Mouse (Mus musculus) adrenal gland, adult (tissue): ENCODE measurements around the gene Ndufv2.

Experiments used
- DNase-seq, 2 experiments: peaks; one replicate each; pipeline ENCODE4 v3.0.0; 2022 to 2023; ENCODE audit warnings: low spot score in 1 of 2; ENCODE audit not compliant: inconsistent age in 2 of 2

Gene Ndufv2

GRCm38 (mm10) chr17:66101380-66102330 lies at the start of gene Ndufv2:
Gene Ndufv2 (minus strand): TSS chr17:66101559.
- peak; percentile 93 to 97 for DNase-seq

- no peak for DNase-seq
Measured at GRCm38 (mm10) chr17:66131212-66131611, 29.9 kb upstream of the Ndufv2 start.

DNA sequence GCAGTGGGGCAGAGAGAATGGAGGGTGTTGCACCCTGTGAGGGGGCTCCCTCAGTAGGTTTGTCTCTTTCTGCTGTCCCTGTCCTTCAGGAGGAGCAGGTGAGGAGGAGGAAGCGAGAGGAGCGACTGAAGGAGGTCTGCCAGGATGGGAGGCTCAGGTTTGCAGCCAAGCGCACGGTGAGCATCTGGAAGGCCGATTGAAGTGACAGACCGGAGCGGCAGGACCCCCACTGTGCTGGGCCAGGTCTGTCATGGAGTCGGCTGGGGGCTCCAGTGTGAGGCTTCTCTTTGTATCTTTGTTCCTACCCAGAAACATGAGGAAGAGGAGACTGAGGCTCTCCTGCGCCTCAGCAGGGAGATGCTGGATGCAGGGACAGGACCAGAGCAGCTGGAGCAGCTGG lies 29.0 kb upstream of the Ndufv2 start:
- no peak for DNase-seq

DNA sequence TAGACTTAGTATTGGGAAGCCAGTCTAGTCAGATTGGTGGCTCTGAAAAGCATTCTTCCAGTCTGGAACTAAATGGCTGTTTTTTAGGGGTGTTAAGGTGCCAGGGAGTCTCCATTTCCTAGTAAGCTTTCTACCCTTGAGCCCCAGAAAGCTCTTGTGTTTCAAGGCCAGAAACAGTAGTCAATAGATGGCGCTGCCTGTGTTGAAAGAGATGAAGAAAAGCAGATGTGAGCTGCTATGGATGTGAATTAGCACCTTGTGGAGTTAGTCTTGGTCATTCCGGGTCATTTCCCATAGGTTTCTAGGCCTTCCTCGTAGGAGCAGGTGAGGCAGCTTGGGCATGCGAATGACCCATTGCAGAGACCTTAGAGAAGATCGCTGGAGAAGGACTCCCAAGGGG lies 23.9 kb upstream of the Ndufv2 start:
- DNase-seq, result no peak

GRCm38 (mm10) chr17:66123816-66124610 lies 22.7 kb upstream of the Ndufv2 start:
- no peak for DNase-seq

- peak; percentile 93 to 98 for DNase-seq
Measured at GRCm38 (mm10) chr17:66123066-66123815, 21.9 kb upstream of the Ndufv2 start, which contains the start of gene Ddx11. Gene Ddx11 (plus strand): TSS chr17:66123520.

DNA sequence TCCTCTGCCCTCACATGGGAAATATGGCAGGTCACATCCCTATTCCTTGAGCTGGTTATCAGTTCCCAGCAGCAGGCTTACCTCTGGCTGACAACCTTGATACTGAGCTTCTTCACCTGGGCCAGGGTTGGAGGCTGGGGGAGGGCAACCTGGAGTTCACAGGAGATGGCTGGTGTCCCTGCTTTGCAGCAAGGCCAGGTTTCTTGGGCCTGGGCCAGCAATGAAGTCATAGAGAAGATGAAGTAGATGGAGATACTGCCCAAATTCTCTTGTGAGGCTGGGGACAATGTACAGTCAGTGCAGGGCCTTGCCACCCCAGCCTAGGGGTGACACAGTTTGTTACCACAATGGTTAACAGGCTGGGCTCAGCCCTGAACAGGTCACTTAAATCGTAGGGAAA lies 19.3 kb upstream of the Ndufv2 start:
- DNase-seq, result peak in 1 of 2 experiments; percentile 47

DNA sequence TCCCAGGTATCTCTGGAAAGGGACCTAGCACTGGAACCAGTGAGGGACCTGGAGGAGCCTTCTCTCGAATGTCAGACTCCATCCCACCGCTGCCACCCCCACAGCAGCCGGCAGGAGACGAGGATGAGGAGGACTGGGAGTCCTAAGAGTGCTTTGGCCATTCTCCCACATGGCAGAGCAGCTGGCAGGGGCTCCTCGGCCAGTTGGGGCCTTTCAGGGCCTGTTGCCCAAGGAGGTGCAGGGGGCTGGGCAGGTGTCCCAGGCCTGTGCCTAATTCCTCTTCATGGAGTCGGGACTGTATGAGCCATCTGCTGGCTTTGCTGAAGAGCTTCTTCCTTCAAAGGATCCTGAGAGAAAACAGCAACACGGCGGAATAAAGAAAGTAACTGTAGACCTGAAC lies 17.6 kb upstream of the Ndufv2 start:
- DNase-seq, result no peak

DNA sequence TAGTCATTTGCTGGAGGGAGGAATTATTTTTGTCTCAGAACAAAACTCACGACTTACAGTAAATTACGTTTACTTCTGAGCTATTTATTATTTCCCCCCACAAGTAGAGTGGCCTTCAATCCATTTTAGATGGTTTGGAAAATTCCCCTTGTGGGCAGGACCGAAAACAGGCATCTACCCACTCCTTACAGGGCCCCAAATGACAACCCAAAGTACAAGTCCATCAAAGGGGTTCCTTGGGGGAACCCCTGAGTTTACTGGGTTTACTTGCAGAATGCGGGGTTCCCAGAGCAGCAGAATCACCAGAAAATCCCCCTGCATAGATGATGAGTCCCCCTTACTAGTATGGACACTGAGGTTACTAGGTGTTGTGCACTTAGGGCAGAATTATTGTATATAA lies 10.8 kb upstream of the Ndufv2 start:
- no peak for DNase-seq

DNA sequence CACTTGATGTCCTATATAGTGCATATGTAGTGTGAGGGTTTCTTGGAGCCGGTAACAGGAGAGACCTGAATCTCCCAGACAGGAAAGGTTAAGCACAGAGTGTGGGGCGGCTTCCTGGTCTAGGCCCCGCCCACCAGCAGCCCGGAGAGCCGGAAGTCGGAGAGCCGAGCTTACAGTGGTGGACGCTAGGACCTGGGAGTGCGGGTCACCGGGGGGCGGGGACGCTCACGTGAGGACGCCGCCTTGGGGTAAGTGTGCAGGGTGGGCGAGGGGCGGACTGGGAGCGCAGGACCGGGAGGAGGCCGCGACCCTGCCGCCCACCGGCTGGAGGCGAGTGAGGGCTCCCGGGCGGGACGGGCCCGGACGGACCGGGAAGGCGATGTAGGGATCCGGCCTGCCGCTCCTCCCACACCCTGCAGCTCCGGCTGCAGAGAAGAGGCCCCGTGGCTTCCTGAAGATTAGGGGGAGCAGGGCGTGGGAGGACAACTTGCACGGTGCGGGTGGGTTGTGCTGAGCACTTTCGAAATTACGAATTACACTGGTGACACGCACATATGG lies 10.1 kb upstream of the Ndufv2 start, which contains the start of gene Washc1:
Gene Washc1, plus strand, starts transcription at position 144 of the 558 bp plus-strand sequence.
- DNase-seq, result peak; percentile 91 to 95

DNA sequence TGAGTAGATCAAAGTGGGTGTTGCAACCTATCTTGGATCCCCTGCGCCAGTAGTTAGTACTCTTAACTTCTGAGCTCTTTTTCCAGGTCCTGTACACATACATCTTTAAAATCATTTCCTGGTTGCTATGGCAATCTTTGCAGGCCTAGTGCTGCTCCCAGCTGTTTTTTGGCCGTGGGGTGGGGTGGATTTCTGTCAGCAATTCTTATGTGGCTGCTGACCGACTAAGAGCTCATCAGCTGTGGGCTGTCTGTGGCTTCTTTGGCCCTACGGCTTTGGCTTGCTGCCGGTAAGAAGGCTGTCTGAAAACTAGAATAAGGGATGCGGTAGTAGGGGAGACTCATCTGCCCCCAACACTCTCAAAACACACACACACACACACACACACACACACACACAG lies 9.4 kb upstream of the Ndufv2 start:
- DNase-seq, result peak in 1 of 2 experiments; percentile 61

- no peak for DNase-seq
Measured at GRCm38 (mm10) chr17:66108198-66108597, 6.8 kb upstream of the Ndufv2 start.

GRCm38 (mm10) chr17:66107466-66107865 lies 6.1 kb upstream of the Ndufv2 start:
- DNase-seq, result no peak

DNA sequence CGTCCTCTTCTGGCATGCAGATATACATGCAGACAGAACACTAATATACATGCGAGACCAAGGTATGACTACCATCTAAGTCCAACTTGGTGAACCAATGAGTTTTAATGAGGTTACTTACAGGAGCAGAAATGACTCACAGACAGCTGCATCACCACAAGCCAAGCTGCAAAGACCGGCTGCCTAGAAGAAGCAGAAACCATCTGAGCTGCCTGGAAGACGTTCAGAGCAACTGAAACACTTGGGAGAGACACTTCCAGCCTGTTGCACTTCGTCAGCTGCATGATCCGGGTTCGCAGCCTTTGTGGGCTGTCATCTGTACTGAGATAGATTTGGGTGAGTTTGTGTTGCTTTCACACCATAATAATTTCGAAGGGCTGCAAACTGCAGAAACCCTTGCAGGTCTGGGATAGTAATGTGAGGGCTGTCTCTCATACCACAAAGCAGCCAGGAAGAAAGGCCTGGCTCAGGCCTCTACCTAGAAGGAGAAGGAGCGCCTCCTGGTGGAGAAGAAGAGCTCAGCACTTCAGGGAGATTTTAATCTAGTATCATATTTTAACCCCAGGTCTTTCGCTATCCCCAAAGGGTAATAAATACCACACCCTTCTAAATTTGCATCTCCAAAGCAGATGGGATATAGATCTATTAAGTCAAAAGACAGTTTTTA lies 5.4 kb upstream of the Ndufv2 start:
- DNase-seq, result peak; percentile 59 to 87

GRCm38 (mm10) chr17:66104076-66104475 lies 2.7 kb upstream of the Ndufv2 start:
- DNase-seq, result no peak

DNA sequence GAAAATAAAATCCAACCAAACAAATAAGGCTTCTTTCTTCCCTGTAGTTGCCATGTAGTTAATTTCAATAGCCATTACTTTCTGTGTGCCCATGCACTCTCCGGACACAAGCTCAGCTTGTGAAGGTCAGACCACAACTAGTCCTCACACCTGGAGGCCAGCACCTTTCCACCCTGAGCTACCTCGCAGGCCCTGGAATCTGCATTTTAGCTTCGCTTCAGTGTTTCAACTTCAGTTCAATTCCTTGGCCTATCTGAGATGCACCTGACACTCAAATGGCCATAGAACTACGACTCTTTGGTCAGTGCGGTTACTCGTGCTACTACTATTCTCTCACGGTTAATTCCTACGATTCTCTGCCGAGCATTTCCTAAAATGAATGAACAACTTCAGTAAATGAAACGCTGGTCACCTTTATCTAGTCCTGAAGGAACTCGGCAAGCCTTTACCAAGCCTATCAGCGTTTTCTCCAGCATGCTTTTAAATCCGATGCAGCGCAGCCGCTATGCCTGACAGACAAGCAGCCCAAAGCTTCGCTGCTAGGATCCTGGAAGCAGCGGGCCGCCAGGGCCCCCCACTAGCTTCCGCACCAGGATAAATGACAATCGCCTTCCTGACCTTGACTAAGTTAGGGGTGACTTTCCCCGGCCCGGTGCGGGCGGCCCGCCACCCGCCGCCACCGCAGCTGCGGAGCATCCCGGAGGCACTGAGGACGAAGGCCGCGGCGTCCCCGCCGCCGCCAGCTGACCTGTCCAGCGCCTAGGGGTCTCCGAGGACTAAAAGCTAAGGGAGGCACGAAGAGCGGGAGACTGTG lies 586 bp downstream of the Ndufv2 start:
- DNase-seq, result no peak

- no peak for DNase-seq
Measured at GRCm38 (mm10) chr17:66092664-66093063, 8.7 kb downstream of the Ndufv2 start.

DNA sequence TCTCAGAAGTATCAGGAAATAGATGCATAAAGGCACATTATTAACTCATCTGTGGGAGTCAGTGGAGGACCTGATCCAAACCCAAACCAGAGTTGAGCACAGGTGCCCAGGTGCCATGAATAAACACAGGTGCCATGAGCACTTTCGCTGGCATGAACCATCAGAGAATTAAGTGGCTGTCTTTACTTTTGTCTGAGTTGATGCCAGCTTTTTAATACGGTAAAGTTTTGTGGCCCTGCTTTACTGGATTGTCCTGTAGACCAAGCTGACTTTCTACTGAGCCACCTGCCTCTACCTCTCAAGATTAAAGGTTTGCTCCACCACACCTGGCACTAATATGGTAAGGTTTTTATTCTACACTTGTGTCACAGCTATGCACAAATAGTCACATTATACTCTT lies 9.3 kb downstream of the Ndufv2 start:
- no peak for DNase-seq

GRCm38 (mm10) chr17:66091392-66091791 lies 10.0 kb downstream of the Ndufv2 start:
- DNase-seq, result no peak
